Comparison of ENCODE assay signal across 22 mouse cellular contexts in the genomic region with DNA sequence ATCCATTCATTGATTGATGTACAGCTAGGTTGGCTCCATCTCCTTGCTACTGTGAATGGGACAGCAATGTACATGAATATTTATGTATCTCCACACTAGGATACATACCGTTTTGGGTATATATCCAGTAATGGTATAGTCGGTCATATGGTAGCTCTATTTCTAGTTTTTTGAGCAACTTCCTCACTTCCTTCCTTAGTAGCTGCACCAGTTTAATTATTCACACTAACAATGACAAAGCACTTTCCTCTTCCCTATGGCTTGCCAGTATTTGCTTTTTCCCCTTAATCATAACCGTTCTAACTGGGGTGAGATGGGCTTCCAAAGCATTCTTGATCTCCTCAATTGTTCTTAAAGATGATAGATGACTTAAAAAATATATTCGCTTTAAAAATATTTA.
"Had no signal": no experiment of that assay in that cellular context is flagged by ENCODE, and none has a peak within 500 bp of the region (broad histone marks: within the 10 kb centered on the region; RNA-seq: fewer than 3 reads in every experiment).

No protein-coding gene starts in this region.

- H3K4me3 ChIP-seq: kidney, embryonic 15.5 days; left cerebral cortex, adult 2 months; lung, embryonic 15.5 days; megakaryocyte, embryonic 14.5 days; midbrain, embryonic 10.5 days; midbrain, embryonic 13.5 days; stomach, embryonic 15.5 days had no signal

- H3K4me2 ChIP-seq: kidney, embryonic 15.5 days; liver, embryonic 11.5 days; lung, embryonic 15.5 days; midbrain, embryonic 13.5 days; stomach, embryonic 15.5 days had no signal

- H3K36me3 ChIP-seq: kidney, embryonic 15.5 days; lung, embryonic 15.5 days; midbrain, embryonic 10.5 days; midbrain, embryonic 13.5 days; stomach, embryonic 15.5 days had no signal

- H3K9me3 ChIP-seq: kidney, embryonic 15.5 days; lung, embryonic 15.5 days; megakaryocyte, embryonic 14.5 days; midbrain, embryonic 10.5 days; midbrain, embryonic 13.5 days; stomach, embryonic 15.5 days had no signal

- H3K27me3 ChIP-seq: kidney, embryonic 15.5 days; lung, embryonic 15.5 days; megakaryocyte, embryonic 14.5 days; midbrain, embryonic 13.5 days; stomach, embryonic 15.5 days had no signal

- H3K4me1 ChIP-seq: lung, embryonic 15.5 days; stomach, embryonic 15.5 days had no signal

- DNase-seq: kidney, adult 2 months; kidney, postnatal 10 days; kidney, postnatal 36 days; layer of hippocampus, postnatal 36 days; lung, adult 18-20 months; lung, postnatal 10 days; lung, postnatal 36 days; retina, postnatal 1 day; right cerebral cortex, postnatal 25 days; spleen, adult 18-20 months; thymus, postnatal 36 days had no signal

- ATAC-seq: intestine, postnatal 0 days; midbrain, embryonic 13.5 days; midbrain, embryonic 16.5 days had no signal

- H3K9ac ChIP-seq: kidney, embryonic 15.5 days; liver, embryonic 14.5 days; lung, embryonic 15.5 days; midbrain, embryonic 13.5 days; stomach, embryonic 15.5 days had no signal

- H3K27ac ChIP-seq: kidney, embryonic 15.5 days; left cerebral cortex, adult 2 months; liver, embryonic 14.5 days; lung, embryonic 15.5 days; midbrain, embryonic 10.5 days; midbrain, embryonic 13.5 days; stomach, embryonic 15.5 days had no signal
